Mouse (Mus musculus): Measurements from ENCODE around the gene Myo3b. TPM values are rescaled to one million over a fixed set of nuclear protein-coding genes. Genes with fewer than 3 reads are reported as not detected.

The Myo3b gene
- total RNA-seq, 2 experiments from 2014 or later = not detected

DNA sequence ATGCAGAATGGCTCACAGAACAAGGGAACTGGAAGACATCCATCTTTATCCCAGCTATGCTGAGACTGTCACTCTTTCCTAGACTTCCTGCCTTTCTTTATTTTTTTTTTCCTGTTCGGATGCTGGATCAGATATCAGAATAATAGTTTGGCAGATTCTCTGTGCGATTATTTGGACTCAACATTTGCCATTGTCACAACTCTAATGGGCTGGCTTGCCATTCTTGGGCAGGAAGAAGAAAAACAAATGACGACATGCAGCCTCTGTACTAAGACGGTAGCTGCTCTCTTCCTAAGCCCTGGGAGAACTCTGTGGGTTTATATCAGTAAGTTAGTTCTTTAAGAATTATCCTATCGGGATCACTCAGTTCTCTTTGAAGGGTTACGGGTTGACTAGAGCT lies 89.7 kb downstream of the Myo3b start:
- no peak for DNase-seq (ENCODE audit: low spot score)

GRCm38 (mm10) chr2:70129566-70129965 lies 90.6 kb downstream of the Myo3b start:
- DNase-seq (ENCODE audit: low spot score) = no peak

- DNase-seq (ENCODE audit: low spot score) = no peak
These were observed 94.4 kb downstream of the Myo3b start for GRCm38 (mm10) chr2:70133281-70133680.

DNA sequence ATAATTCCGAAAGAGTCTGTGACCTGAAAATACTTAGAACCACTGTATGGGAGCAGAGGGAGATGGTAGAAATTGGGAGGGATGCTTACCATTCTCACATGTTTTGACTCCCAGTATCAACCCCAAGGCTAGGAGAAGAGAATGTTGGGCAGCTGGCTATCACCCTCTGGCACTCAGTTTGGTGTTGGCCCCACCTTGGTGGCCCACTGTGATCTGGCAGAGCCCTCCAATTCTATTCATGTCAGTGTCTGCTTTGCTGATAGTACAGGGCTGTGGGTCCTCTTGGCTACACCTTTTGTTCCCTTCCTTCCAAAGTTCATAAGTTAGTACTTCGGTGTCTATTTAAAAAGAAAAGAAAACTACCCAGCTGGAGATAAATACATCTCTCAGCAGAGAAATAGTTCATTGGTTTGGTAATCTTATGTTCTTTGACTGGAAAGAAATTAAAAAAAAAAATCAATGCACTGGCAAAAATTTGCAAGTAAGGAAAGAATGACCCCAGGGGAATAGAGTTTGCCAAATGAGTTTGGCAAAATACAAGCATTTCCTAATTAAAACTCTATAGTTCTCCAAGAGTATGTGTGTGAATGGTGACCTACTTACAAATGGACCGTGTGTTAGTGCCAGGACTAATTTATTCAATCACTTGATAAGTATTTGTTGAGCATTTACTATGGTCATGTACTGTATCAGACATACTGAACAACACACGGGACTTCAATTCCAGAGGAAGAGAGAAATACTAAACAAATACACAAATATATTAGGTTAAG lies 98.5 kb downstream of the Myo3b start:
- DNase-seq (ENCODE audit: low spot score) = no peak

DNA sequence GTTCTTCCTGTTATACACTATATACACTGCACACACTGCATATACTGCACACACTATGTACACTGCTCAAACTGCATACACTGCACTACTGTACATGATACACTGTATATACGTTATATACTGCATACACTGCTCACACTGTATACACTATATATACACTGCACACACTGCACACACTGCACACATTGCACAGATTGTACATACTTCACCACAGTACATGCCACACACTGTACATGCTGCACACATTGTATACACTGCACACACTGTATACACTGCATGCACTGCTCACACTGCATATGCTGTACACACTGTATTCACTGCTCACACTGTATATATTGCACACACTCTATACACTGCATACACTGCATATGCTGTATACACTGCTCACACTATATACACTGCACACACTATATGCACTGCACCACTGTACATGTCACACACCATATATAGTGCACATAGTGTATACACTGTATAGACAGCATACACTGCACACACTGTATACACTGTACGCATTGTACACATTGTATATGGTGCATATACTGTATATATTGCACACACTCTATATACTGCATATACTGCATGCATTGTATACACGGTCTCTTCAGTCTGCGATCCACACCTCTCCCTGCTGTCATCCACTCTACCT lies 104.7 kb downstream of the Myo3b start:
- DNase-seq (ENCODE audit: low spot score) = no peak

DNA sequence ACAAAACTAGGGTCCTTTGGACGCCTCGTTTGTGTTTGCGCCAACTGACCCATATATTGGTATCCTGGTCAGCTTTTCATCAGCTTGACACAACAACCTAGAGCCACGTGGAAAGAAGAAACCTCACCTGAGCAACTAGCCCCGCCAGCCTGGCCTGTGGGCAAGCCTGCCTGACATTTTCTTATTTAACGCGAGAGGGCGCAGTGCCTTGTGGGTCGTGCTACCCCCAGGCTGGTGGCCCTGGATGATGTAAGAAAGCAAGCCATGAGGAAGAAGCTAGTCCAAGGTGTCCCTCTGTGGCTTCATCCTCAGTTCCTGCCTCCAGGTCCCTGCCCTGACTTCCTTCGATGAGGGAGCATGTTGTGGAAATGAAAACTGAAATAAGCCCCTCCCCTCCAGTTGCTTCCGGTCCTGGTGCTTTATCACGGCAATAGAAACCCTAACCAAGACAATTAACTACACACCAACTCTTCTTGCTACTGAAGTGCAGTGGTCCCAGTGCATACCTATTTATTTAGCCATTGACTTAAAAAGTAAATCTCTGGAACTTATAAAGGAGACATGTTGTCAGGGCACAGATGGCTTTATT lies 108.2 kb downstream of the Myo3b start:
- no peak for DNase-seq (ENCODE audit: low spot score)

DNA sequence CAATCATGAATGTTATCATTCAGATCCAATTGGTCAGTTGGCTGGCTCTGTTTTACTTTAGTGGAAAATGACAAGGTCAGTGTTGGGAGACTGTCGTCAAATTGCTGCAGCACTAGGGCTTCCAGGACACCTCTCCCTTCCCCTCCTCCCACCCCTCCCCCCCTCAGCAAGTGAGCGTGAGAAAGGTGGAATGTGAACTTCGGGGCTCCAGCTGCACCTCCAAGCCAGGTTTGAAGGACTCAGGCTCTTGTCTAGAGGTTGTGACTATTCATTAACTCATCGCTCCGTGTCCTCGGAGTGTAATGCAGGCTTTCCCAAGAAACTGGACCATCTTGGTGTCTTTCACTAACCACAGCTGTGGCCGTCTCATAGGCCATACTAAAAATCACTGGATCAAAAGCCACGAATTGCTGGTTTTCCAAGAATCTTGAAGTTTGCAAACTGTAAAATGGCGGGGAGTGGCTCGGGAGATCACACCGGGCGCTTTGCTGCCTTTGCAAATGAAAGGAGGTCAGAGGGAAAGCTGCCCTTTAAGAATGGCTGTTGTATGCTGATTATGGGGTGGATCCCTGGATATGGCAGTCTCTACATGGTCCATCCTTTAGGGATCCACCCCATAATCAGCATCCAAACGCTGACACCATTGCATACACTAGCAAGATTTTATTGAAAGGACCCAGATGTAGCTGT lies 110.0 kb downstream of the Myo3b start:
- DNase-seq (ENCODE audit: low spot score) = no peak

GRCm38 (mm10) chr2:70150399-70151035 lies 111.6 kb downstream of the Myo3b start:
- no peak for DNase-seq (ENCODE audit: low spot score)

DNA sequence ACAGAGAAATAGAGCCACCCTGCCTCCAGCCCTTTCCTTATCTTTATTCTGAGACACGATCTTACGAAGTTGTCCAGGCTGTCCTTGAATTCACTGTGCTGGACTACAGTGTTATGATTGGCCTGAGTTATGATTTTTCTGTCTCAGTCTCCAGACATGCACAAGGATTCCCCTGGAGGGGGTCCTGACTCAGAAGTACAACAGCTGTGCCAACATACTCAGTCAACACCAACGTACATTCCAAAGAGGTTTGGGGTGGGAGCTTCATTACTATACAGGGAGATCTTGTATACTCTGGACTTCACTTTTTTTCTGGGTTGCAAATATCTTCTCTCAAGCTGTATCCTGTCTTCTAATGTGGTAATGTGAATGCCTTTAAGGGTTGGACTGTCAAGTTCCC lies 113.0 kb downstream of the Myo3b start:
- no peak for DNase-seq (ENCODE audit: low spot score)

DNA sequence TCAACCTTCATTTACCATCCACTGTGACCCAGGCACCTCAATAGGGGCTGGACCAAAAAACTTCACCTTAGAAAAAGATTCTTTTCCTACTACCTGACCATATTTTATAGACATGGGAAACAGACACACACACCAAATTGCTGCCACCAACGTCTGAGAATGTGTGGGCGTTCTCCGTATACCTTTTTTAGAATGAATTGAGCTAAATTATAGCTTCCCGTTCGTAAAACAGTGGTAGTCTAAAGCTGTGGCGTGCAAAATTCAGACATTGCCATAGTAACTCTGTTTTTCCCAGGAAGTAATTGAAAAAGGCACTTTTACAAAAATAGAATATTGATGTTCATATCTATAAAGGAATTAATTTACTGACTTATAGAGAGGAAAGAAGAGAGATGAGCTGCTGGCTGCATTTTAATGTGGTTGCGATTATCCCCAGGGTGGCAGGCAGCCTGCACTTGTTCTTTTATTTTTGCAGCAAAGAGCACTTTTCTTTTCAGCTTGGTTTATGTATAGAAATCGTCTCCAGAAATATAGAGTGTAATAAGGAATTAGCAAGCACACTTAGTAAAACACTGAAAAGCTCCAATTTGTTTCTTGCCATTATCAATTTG lies 116.4 kb downstream of the Myo3b start:
- no peak for DNase-seq (ENCODE audit: low spot score)

DNA sequence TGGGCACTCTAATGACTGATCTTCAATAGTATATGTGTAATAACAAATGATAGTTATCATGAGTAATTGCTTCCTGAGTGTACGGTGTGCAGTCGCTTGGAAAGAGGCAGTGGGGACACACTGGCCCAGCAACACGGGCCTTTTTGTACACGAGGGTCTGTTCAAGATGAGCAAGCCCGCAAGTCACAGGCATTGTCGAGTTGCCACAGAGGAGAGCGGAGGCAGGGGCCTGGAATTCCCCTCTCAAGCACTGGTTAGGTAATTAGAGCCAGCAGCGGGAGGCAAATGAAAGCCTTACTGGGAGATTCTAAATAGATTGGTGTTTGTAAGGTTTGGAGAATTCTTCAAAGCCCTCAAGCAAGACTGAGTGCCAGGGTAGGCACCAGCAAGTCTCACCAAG lies 120.6 kb downstream of the Myo3b start:
- no peak for DNase-seq (ENCODE audit: low spot score)

GRCm38 (mm10) chr2:70166231-70166630 lies 127.3 kb downstream of the Myo3b start:
- no peak for DNase-seq (ENCODE audit: low spot score)

GRCm38 (mm10) chr2:70167944-70168935 lies 129.3 kb downstream of the Myo3b start:
- no peak for DNase-seq (ENCODE audit: low spot score)

DNA sequence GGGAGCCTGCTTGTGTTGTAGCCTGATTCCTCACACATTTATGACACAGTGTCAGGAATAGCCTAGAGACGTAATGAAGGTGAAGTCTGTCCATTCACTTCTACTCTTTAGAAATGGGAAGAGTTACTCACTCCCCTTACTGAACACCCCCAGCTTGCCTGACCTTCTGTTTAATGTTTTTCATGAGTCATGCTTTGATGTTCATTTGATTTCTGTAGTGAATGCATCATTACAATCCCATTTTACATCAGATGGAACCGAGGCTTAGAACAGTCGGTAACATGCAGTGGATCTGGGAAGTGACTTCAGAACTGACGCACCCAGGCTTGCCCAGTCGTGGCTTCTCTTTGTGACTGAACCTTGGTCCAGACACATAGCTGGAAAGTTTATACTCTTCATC lies 131.5 kb downstream of the Myo3b start:
- DNase-seq (ENCODE audit: low spot score) = no peak

GRCm38 (mm10) chr2:70176823-70177708 lies 138.1 kb downstream of the Myo3b start:
- DNase-seq (ENCODE audit: low spot score) = no peak

DNA sequence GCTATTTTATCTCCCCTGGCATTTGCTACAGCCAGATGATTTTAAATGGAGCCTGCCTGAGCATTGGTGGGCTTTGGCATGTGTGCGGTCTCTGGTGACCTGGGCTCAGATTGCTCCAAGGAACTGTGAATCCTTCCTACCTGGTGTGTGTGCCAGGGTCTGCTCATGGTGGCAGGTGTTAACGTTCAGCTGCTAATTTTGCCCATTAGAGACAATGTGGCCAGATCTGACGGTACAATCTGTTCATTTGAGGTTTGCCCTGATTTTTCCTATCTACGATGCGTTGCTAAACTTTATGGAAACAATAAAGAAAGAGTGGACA lies 138.7 kb downstream of the Myo3b start:
- DNase-seq (ENCODE audit: low spot score) = no peak

DNA sequence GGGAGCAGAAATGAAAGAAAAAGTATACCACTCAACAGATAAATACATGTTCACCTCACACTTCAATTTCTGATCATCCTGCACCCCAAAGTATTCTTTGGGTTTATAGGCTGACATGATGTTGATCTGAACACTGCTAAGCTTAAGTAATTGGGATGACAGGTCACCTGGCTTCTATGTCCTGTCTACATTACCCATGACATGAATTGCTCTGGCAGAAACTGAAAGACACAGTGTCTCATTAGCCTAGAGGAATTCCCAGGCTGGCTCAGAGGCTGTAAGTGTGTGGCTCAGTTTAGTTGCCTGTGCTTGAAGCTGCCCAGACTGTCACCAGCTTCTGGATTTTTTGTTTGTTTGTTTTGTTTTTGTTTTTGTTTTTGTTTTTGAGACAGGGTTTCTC lies 139.3 kb downstream of the Myo3b start:
- no peak for DNase-seq (ENCODE audit: low spot score)

- no peak for DNase-seq (ENCODE audit: low spot score)
These were observed 143.3 kb downstream of the Myo3b start for GRCm38 (mm10) chr2:70182150-70182670.

DNA sequence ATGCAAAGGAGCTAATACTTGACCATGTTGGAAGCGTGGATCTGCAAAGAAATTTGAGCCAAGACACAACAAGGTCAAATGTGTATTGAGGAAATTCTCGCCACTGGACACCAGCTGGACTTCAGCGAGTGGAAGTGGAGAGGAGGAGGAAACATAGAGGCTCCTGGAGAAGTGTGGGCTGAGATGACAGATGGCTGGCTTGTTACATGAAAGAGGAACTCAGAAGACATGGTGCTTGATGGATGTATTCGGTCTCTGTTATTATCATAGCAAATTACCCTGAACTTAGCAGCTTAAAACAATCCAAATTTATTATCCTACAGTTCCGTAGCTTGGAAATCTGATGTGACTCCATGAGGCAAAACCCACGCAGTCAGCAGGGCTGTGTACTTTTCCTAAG lies 148.1 kb downstream of the Myo3b start:
- no peak for DNase-seq (ENCODE audit: low spot score)

Measured in gastrocnemius, adult 18-20 months (tissue).